Mouse (Mus musculus) hindbrain, embryonic 12.5 days (tissue): ENCODE measurements around the gene Bcl2l15. TPM values are rescaled to one million over a fixed set of nuclear protein-coding genes. Genes with fewer than 3 reads are reported as not detected.
"Not testable (repeated sequence)": the region's sequence is repeated elsewhere in the genome, so short reads cannot be mapped to it uniquely, and the experiment has no call there.

ENCODE experiments used
- ATAC-seq: fragments of 200-750 bp; cut with Nextera tagmentation; 2 replicates; pipeline ENCODE4 v1.8.0; 2017; ENCODE audit warnings: moderate TSS enrichment; ENCODE audit not compliant: low FRiP score
- H3K27ac ChIP-seq: fragments of 300-500 bp; sonication (generic); 2 replicates; pipeline ENCODE4 v1.5.1; 2016; ENCODE audit warnings: mild to moderate bottlenecking
- H3K27me3 ChIP-seq: fragments of 300-500 bp; sonication (generic); 2 replicates; pipeline ENCODE4 v1.6.1; 2016; ENCODE audit warnings: mild to moderate bottlenecking
- H3K36me3 ChIP-seq: fragments of 300-500 bp; sonication (generic); 2 replicates; pipeline ENCODE4 v1.6.1; 2016; ENCODE audit warnings: mild to moderate bottlenecking
- H3K4me1 ChIP-seq: fragments of 300-500 bp; sonication (generic); 2 replicates; pipeline ENCODE4 v1.6.1; 2016
- H3K4me2 ChIP-seq: fragments of 300-500 bp; sonication (generic); replicated peaks from 2 replicates; pipeline ENCODE4 v1.6.1; 2016; ENCODE audit warnings: mild to moderate bottlenecking
- H3K4me3 ChIP-seq: fragments of 300-500 bp; sonication (generic); 2 replicates; pipeline ENCODE4 v1.5.1; 2016; ENCODE audit warnings: mild to moderate bottlenecking
- H3K9ac ChIP-seq: fragments of 300-500 bp; sonication (generic); 2 replicates; pipeline ENCODE4 v1.6.1; 2016; ENCODE audit warnings: mild to moderate bottlenecking, moderate library complexity
- H3K9me3 ChIP-seq: fragments of 300-500 bp; sonication (generic); replicated peaks from 2 replicates; pipeline ENCODE4 v1.6.1; 2016; ENCODE audit warnings: mild to moderate bottlenecking
- WGBS: fragments of 180-500 bp; shearing (Covaris S2); methylation state at CpG from one replicate; pipeline ENCODE4 v1.1.7; 2016; 5-methylcytosine and 5-hydroxymethylcytosine counted together
- polyA plus RNA-seq: library from polyadenylated mRNA; unstranded; fragments of >200 nt; fragmentation: Nextera tagmentation; extraction: Ambion mirVana; gene quantifications from 2 replicates; pipeline ENCODE4 v1.2.1, GENCODE M21; 2016

Gene Bcl2l15
- polyA plus RNA-seq, 1 experiment from 2014 or later, result not detected

GRCm38 (mm10) chr3:103835951-103836310, 3.5 kb downstream of the Bcl2l15 start:
- no peaks in the 10 kb centered on the region for H3K9me3 ChIP-seq
- no peak for ATAC-seq
- no peak overlapping the region for H3K4me2 ChIP-seq
- no peaks in the 10 kb centered on the region for H3K4me1 ChIP-seq
- no peak overlapping the region for H3K9ac ChIP-seq
- H3K27ac ChIP-seq, result no peak overlapping the region
- WGBS, result 87% methylated on average over 10 of the region's 10 CpGs
- no peaks in the 10 kb centered on the region for H3K36me3 ChIP-seq
- no peaks in the 10 kb centered on the region for H3K27me3 ChIP-seq
- H3K4me3 ChIP-seq, result no peak overlapping the region

DNA sequence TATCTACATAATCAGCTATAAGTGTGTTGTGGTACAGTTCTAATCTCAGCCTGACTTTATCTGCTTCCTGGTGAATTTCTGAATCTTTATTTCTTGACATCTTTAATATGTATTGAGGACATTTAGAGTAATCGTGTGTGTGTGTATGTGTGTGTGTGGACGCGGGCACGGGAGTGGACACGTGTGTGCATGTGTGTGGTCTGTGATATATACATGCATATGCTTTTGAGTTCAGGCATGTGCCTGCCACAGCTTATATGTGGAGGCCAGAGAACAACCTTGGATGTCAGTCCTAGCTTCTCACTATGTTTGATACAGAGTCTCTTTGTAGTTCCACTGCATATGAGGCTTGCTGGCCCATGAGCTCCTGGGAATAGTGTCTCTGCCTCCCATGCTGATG, 4.1 kb downstream of the Bcl2l15 start:
- Histone ChIP-seq H3K4me2 (no peak overlapping the region), H3K36me3 (no peaks in the 10 kb centered on the region), H3K4me1 (no peaks in the 10 kb centered on the region), H3K9me3 (no peaks in the 10 kb centered on the region), H3K4me3 (no peak overlapping the region), H3K27ac (no peak overlapping the region), H3K9ac (no peak overlapping the region), H3K27me3 (no peaks in the 10 kb centered on the region)
- no peak for ATAC-seq
- WGBS, result 91% methylated on average over 5 of the region's 5 CpGs

DNA sequence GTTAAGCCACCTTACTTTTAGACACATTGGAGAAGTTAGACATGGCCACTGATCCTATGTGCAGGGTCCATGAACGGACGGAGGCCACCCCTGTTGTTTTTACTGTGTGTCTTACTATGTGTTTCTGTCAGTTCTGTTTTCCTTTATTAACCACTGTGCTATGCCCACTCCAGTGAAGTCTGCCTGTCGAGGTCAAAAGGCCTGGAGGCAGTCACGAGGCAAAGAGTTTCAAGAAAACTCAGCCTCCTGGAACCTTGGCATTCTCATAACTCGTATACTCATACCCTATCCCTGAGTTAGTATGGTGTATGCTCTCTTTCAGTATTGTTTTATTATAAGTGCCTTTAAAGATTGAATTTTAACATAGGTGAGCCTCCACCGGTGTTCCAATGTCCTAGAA, 7.3 kb downstream of the Bcl2l15 start:
- no peak overlapping the region for H3K9ac ChIP-seq
- no peak overlapping the region for H3K27ac ChIP-seq
- H3K27me3 ChIP-seq, result no peaks in the 10 kb centered on the region
- H3K4me2 ChIP-seq, result no peak overlapping the region
- no peaks in the 10 kb centered on the region for H3K4me1 ChIP-seq
- H3K36me3 ChIP-seq, result no peaks in the 10 kb centered on the region
- no peak overlapping the region for H3K4me3 ChIP-seq
- ATAC-seq, result no peak
- WGBS, result 93% methylated on average over 6 of the region's 6 CpGs
- no peaks in the 10 kb centered on the region for H3K9me3 ChIP-seq

GRCm38 (mm10) chr3:103840195-103840594, 7.8 kb downstream of the Bcl2l15 start:
- WGBS, result 77% methylated on average over 3 of the region's 3 CpGs
- not testable (repeated sequence) for ATAC-seq, H3K4me3 ChIP-seq, H3K9me3 ChIP-seq, H3K27me3 ChIP-seq, H3K4me2 ChIP-seq, H3K27ac ChIP-seq, H3K9ac ChIP-seq, H3K36me3 ChIP-seq, H3K4me1 ChIP-seq

GRCm38 (mm10) chr3:103840946-103841345, 8.5 kb downstream of the Bcl2l15 start:
- not testable (repeated sequence) for H3K36me3 ChIP-seq, ATAC-seq, H3K9ac ChIP-seq, H3K4me3 ChIP-seq, H3K4me2 ChIP-seq, H3K9me3 ChIP-seq, H3K27me3 ChIP-seq, H3K27ac ChIP-seq, H3K4me1 ChIP-seq
- WGBS, result 90% methylated on average over 7 of the region's 7 CpGs

DNA sequence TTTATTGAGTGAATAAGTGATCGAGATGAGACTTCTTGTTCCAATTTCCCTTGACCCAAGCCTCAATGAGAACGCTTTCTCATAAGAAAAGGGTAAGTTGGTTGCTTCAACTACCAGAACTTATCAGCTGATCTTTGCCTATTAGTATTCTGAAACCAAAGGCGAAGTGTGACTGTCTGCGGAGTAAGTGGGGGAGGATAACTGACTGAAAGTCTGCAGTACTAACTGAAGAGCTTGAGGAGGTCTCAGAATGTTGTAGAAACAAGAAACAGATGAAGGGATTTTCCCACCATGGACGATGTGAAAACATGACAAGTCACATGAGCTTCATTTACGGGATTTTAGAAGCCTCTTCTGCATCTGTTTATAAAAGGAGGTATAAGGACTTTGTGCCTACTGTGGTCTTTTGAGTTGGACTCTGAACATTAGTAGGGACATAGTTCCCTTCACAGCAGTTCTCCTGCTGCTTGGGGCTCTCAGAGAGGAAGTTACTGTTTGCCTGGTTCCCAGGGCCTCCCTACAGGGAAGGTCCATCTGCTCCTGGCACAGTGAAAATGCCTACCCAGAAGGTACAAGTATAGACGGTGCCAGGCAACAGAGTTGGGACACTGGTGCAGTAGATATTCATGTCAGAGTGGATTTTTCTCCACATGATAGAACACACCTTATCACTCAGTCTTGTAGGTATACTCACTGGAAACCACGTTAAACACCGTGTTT, 18.4 kb downstream of the Bcl2l15 start:
- no peak overlapping the region for H3K9ac ChIP-seq
- no peaks in the 10 kb centered on the region for H3K9me3 ChIP-seq
- H3K27me3 ChIP-seq, result no peaks in the 10 kb centered on the region
- 84% methylated on average over 9 of the region's 9 CpGs for whole genome bisulfite sequencing
- H3K27ac ChIP-seq, result no peak overlapping the region
- no peaks in the 10 kb centered on the region for H3K4me1 ChIP-seq
- H3K36me3 ChIP-seq, result no peaks in the 10 kb centered on the region
- H3K4me2 ChIP-seq, result no peak overlapping the region
- ATAC-seq, result no peak
- H3K4me3 ChIP-seq, result no peak overlapping the region

DNA sequence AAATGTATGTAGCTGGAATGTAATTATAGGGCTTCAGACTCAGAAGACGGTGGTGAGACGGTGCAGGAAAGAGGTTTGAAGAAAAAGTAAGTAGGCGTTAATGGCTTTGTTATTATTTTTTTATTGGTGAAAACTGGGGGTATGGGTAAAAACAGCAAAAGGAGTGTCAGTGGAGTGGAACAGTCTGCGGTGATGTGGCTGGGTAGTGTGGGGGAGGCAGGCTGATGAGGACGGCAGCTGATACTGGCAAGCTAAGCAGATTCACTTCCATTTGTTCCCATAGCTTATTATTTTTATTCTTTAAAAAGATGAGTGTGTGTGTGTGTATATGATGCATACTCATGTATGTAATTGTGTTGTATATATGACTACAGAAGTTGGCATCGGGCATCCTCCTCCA, 19.1 kb downstream of the Bcl2l15 start:
- Histone ChIP-seq H3K9ac (no peak overlapping the region), H3K4me2 (no peak overlapping the region)
- 95% methylated on average over 6 of the region's 6 CpGs for WGBS

GRCm38 (mm10) chr3:103851882-103852281, 19.5 kb downstream of the Bcl2l15 start:
- 90% methylated on average over 8 of the region's 8 CpGs for WGBS
- Histone ChIP-seq H3K9ac (no peak overlapping the region), H3K27me3 (no peaks in the 10 kb centered on the region), H3K9me3 (no peaks in the 10 kb centered on the region), H3K4me2 (no peak overlapping the region), H3K36me3 (no peaks in the 10 kb centered on the region), H3K4me3 (no peak overlapping the region), H3K27ac (no peak overlapping the region), H3K4me1 (no peaks in the 10 kb centered on the region)
- ATAC-seq, result no peak

More for the DNA sequence above, 19.1 kb downstream of the Bcl2l15 start:
- ATAC-seq, result no peak
- Histone ChIP-seq H3K27me3 (no peaks in the 10 kb centered on the region), H3K36me3 (no peaks in the 10 kb centered on the region), H3K4me3 (no peak overlapping the region), H3K9me3 (no peaks in the 10 kb centered on the region), H3K27ac (no peak overlapping the region), H3K4me1 (no peaks in the 10 kb centered on the region)

- no peak for ATAC-seq
- no peaks in the 10 kb centered on the region for H3K36me3 ChIP-seq
- no peaks in the 10 kb centered on the region for H3K4me1 ChIP-seq
- H3K27me3 ChIP-seq, result no peaks in the 10 kb centered on the region
- H3K27ac ChIP-seq, result no peak overlapping the region
- no peak overlapping the region for H3K4me2 ChIP-seq
- H3K4me3 ChIP-seq, result no peak overlapping the region
- 71% methylated on average over 3 of the region's 3 CpGs for WGBS
- no peak overlapping the region for H3K9ac ChIP-seq
- H3K9me3 ChIP-seq, result no peaks in the 10 kb centered on the region
Observed at GRCm38 (mm10) chr3:103852565-103853299, 20.3 kb downstream of the Bcl2l15 start.

DNA sequence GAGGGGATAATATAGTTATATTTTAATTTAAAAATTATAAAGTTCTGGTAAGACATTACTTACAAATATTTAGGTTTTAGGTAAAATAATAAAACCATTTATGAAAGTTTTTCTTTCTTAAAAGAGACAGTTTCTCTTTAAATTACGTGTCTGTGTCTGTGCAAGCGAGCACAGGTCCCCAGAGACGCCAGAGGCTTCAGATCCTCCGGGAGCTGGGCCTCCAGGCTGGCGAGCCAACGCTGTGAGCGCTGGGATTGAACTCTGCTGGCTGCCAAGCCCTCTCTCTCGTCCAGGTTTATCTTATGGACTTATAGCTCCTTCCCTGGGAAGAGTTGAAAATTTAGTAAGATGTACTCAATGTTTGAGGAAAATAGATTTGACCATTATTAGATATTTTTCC, 21.4 kb downstream of the Bcl2l15 start:
- no peaks in the 10 kb centered on the region for H3K4me1 ChIP-seq
- no peaks in the 10 kb centered on the region for H3K9me3 ChIP-seq
- 62% methylated on average over 8 of the region's 8 CpGs for WGBS
- no peak for ATAC-seq
- no peak overlapping the region for H3K9ac ChIP-seq
- H3K36me3 ChIP-seq, result no peaks in the 10 kb centered on the region
- no peak overlapping the region for H3K4me3 ChIP-seq
- no peak overlapping the region for H3K4me2 ChIP-seq
- H3K27ac ChIP-seq, result no peak overlapping the region
- H3K27me3 ChIP-seq, result no peaks in the 10 kb centered on the region

- no peak overlapping the region for H3K27ac ChIP-seq
- ATAC-seq, result no peak
- H3K9me3 ChIP-seq, result no peaks in the 10 kb centered on the region
- no peak overlapping the region for H3K4me2 ChIP-seq
- H3K36me3 ChIP-seq, result no peaks in the 10 kb centered on the region
- H3K4me3 ChIP-seq, result no peak overlapping the region
- 84% methylated on average over 7 of the region's 7 CpGs for WGBS
- H3K4me1 ChIP-seq, result no peaks in the 10 kb centered on the region
- H3K9ac ChIP-seq, result no peak overlapping the region
- H3K27me3 ChIP-seq, result no peaks in the 10 kb centered on the region
Observed at GRCm38 (mm10) chr3:103857036-103857805, 24.8 kb downstream of the Bcl2l15 start.

DNA sequence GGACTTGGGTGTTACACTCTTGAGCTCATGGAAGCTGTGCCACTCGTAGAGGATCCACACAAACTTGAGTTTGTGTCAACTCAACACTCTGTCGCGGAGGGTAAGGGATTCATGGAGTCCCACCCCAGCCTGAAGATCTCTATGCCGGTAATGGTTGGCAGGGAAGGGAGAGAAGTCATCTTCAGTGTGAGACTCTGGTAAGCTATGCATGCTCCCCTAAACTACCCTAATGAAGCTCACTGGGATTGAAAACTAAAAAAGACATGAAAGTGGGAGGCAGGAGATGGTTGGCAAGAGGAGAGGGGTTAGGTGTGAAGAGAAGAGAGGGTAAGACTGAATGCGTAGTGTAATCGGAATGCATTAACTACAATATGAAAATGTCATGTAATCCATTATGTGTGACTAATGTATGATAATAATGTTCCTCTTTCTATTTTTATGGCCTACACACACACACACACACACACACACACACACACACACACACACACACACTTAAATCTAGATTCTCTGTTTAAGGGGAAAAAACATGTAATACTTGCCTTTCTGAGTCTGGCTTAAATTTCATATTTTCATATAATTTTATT, 25.7 kb downstream of the Bcl2l15 start:
- ATAC-seq, result no peak
- 91% methylated on average over 6 of the region's 6 CpGs for WGBS
- Histone ChIP-seq H3K9me3 (no peaks in the 10 kb centered on the region), H3K4me2 (no peak overlapping the region), H3K4me1 (no peaks in the 10 kb centered on the region), H3K4me3 (no peak overlapping the region), H3K9ac (no peak overlapping the region), H3K27me3 (no peaks in the 10 kb centered on the region), H3K36me3 (no peaks in the 10 kb centered on the region), H3K27ac (no peak overlapping the region)
